ENCODE assay signal across 2 mouse cellular contexts in the genomic region with DNA sequence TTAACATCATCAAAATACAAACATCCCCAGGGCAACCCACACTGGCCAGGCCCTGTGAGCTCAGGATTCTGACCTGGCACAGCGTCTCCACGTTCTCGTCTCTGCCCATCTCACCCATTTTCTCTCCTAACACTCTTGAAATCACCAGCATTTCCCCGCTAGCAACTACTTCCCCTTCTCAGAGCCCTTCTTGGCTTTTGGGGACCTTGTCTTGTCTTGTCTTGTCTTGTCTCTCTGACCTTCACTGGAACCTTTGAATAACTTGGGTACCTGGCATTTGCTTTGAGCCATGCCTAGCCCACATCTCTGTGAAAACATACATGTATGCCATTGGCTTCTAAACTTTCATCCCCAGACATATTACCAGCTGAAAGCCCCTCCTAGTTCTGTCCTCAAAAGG.
TF ChIP-seq lines count a peak whose summit lies in the region.

No protein-coding gene starts in this region.

TF ChIP-seq in CH12.LX, 34 proteins besides CTCF, POLR2A, EP300 and RAD21:
- no peak for TF ChIP-seq PAX5 (IDR thresholded peaks at IDR 0.05; ENCODE audit: low read length)
- TF ChIP-seq MEF2A (IDR thresholded peaks at IDR 0.05; ENCODE audit: borderline replicate concordance, low read depth, low read length), result peak; percentile 25; the same call in 1 of the 2 replicates

TF ChIP-seq in MEL, 35 proteins besides CTCF, POLR2A, EP300 and RAD21:
- TF ChIP-seq GATA1 (IDR thresholded peaks at IDR 0.05; ENCODE audit: low read depth, low read length) (peak; percentile 58; the same call in 1 of the 2 replicates), TCF12 (IDR thresholded peaks at IDR 0.05; ENCODE audit: low read depth, low read length) (no peak)
